Mouse (Mus musculus) liver, postnatal 0 days (tissue): ENCODE measurements around the gene Rasgef1b. TPM values are rescaled to one million over a fixed set of nuclear protein-coding genes. Genes with fewer than 3 reads are reported as not detected.

Experiments used
- ATAC-seq: fragments of 200-750 bp; cut with Nextera tagmentation; 2 replicates; pipeline ENCODE4 v1.8.0; 2017; ENCODE audit warnings: mild to moderate bottlenecking, moderate library complexity
- DNase-seq: peaks from one replicate; pipeline ENCODE4 v3.0.0-alpha.2; 2016
- H3K27ac ChIP-seq: fragments of 300-500 bp; sonication (generic); 2 replicates; pipeline ENCODE4 v1.5.1; 2014; ENCODE audit warnings: antibody characterized with exemption, moderate library complexity, mild to moderate bottlenecking, low read depth
- H3K27me3 ChIP-seq: fragments of 300-500 bp; sonication (generic); 2 replicates; pipeline ENCODE4 v1.6.1; 2014; ENCODE audit warnings: low read length, control low read depth, mixed read lengths; ENCODE audit not compliant: insufficient read depth
- H3K36me3 ChIP-seq: fragments of 300-500 bp; sonication (generic); replicated peaks from 2 replicates; pipeline ENCODE4 v1.6.1; 2014; ENCODE audit warnings: mild to moderate bottlenecking, control low read depth, low read length, moderate library complexity, mixed read lengths; ENCODE audit not compliant: insufficient read depth
- H3K4me1 ChIP-seq: fragments of 300-500 bp; sonication (generic); 2 replicates; pipeline ENCODE4 v1.6.1; 2014; ENCODE audit warnings: antibody characterized with exemption, mild to moderate bottlenecking, control low read depth; ENCODE audit not compliant: insufficient read depth
- H3K4me2 ChIP-seq: fragments of 300-500 bp; sonication (generic); 2 replicates; pipeline ENCODE4 v1.6.1; 2014; ENCODE audit warnings: low read depth, mild to moderate bottlenecking, low read length, moderate library complexity, mixed read lengths
- H3K4me3 ChIP-seq: fragments of 300-500 bp; sonication (generic); 2 replicates; pipeline ENCODE4 v1.5.1; 2014; ENCODE audit warnings: low read depth, low read length
- H3K9ac ChIP-seq: fragments of 300-500 bp; sonication (generic); replicated peaks from 2 replicates; pipeline ENCODE4 v1.6.1; 2014; ENCODE audit warnings: mild to moderate bottlenecking, moderate library complexity
- H3K9me3 ChIP-seq: fragments of 300-500 bp; sonication (generic); 2 replicates; pipeline ENCODE4 v1.6.1; 2016; ENCODE audit warnings: mild to moderate bottlenecking, control low read depth, low read length, mixed read lengths
- CTCF ChIP-seq: sonication (generic); IDR thresholded peaks from 2 replicates; pipeline ENCODE4 v1.5.1; 2016; ENCODE audit warnings: antibody characterized with exemption, low read depth
- EP300 ChIP-seq: IDR thresholded peaks from 2 replicates; pipeline ENCODE4 v1.6.1; 2016; ENCODE audit warnings: antibody characterized with exemption, low read depth, mild to moderate bottlenecking
- WGBS: fragments of 180-500 bp; shearing (Covaris S2); extraction: QIAGEN DNeasy Blood & Tissue Kit; methylation state at CpG from one replicate; pipeline ENCODE4 v1.1.7; 2014; ENCODE audit not compliant: insufficient replicate concordance; 5-methylcytosine and 5-hydroxymethylcytosine counted together
- polyA plus RNA-seq: library from polyadenylated mRNA; unstranded; fragments of >200 nt; fragmentation: Nextera tagmentation; extraction: Ambion mirVana; gene quantifications from 2 replicates; pipeline ENCODE4 v1.2.1, GENCODE M21; 2015

Gene Rasgef1b
- polyA plus RNA-seq, 1 experiment from 2014 or later: 11.8 TPM

DNA sequence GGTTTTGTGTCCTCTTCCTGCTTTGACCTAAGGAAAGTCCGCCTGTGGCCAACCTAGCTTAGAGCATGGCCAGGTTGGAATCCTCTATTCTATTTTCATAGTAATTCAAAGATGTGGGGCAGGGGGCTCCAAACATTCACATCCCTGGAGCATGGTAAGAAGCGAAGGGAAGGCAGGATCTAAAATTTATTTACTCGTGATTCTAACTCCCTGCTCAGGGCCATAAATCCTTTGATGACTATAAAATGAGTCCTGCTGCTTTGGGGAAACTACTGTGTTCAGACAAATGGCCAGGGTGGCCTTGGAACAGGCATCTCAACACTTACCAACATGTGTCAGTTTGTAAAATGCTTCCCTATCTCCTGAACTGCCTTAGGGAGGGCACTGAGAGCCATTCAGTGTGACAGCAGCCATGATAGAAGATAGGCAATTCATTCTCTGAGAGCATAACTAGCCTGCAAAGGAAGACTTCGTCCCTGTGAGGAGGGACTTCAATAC is 470.8 kb downstream of the Rasgef1b start:
- Histone ChIP-seq H3K27me3 (no peaks in the 10 kb centered on the region), H3K9ac (no peak overlapping the region), H3K4me1 (peaks cover 3% of the 10 kb centered on the region; the same call in 1 of the 2 replicates), H3K36me3 (no peaks in the 10 kb centered on the region), H3K4me3 (no peak overlapping the region), H3K27ac (no peak overlapping the region), H3K9me3 (no peaks in the 10 kb centered on the region), H3K4me2 (no peak overlapping the region)
- TF ChIP-seq CTCF: no peak
- TF ChIP-seq EP300: no peak
- no peak for DNase-seq
- 66% methylated on average over 4 of the region's 4 CpGs for WGBS
- ATAC-seq: no peak

- Histone ChIP-seq H3K27me3 (no peaks in the 10 kb centered on the region), H3K36me3 (no peaks in the 10 kb centered on the region), H3K4me1 (peaks cover 12% of the 10 kb centered on the region), H3K9ac (peak overlapping the region; percentile 91), H3K9me3 (no peaks in the 10 kb centered on the region), H3K4me2 (peak overlapping the region; percentile 89), H3K4me3 (peak overlapping the region; percentile 92), H3K27ac (peak overlapping the region; percentile 85)
- ATAC-seq (peak; percentile 91), DNase-seq (peak; percentile 95)
- TF ChIP-seq CTCF: peak; percentile 44
- no peak for TF ChIP-seq EP300
- under 1% methylated on average over 71 of the region's 78 CpGs for WGBS
These were observed 476.4 kb downstream of the Rasgef1b start for GRCm38 (mm10) chr5:99252203-99253135.

DNA sequence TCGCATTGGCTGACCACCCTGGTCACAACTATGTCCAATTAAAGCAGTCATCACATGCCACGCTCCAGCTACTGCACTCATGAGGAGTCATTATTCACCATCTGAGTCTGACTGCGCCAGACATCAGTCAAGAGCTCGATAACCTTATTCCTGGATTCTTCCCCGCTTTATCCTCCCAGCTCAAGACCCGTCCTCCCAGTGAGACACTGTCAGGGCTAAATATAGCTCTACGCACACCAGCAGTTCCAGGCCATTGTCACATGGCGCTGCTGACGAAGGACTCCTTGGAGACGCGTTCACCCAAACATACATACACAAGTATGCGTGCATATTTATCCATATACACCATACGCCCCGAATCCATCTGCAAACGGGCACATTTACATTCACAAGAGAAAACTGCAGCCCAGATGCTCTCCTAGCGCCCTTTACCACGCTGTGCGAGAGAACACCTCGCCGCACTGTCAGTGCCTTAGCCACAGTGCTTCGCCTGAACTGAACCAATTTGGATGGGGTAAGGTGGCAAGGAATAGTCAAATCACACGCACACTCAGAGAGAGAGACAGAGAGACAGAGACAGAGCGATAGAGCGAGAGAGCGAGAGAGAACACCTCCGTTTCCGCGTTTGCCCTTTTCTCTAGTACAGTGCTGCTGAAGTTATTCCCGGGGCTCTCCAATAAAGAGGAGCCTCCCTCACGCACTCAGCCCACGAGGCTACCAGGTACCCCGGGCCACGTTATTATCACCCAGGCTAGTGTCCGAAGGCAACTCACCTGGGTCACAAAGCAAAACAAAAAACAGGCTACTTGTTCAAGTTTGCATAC is 477.3 kb downstream of the Rasgef1b start:
- DNase-seq (peak; percentile 25), ATAC-seq (no peak)
- WGBS: 3% methylated on average over 34 of the region's 34 CpGs
- Histone ChIP-seq H3K9ac (peak overlapping the region; percentile 91), H3K4me2 (peak overlapping the region; percentile 89), H3K27ac (peak overlapping the region; percentile 85), H3K9me3 (no peaks in the 10 kb centered on the region), H3K27me3 (no peaks in the 10 kb centered on the region), H3K4me3 (peak overlapping the region; percentile 92), H3K36me3 (no peaks in the 10 kb centered on the region), H3K4me1 (peaks cover 14% of the 10 kb centered on the region)
- TF ChIP-seq EP300: no peak
- TF ChIP-seq CTCF: no peak

DNA sequence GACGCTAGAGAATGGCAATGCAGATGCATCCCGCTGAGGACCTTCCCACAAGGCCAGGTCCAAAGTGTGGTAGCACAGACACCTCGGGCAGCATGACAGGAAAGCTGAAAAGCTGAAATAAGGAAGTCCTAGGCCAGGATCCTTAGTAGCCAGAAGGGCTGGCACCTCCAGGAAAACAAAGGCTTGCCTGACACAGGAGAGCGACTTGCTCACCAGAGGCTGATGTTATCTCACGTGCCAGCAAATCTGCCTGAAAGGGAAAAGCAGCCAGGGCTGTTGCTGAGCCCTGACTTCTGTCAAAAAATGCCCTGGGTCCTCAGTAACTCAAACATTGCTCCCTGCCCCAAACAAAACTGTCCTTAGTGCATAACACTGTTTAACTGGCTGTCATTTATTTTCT is 478.0 kb downstream of the Rasgef1b start:
- Histone ChIP-seq H3K36me3 (no peaks in the 10 kb centered on the region), H3K4me1 (peaks cover 18% of the 10 kb centered on the region), H3K9me3 (no peaks in the 10 kb centered on the region), H3K27me3 (no peaks in the 10 kb centered on the region), H3K9ac (peak overlapping the region; percentile 91), H3K27ac (peak overlapping the region; percentile 85), H3K4me3 (peak overlapping the region; percentile 92), H3K4me2 (peak overlapping the region; percentile 89)
- 16% methylated on average over 5 of the region's 5 CpGs for WGBS
- ATAC-seq: no peak
- TF ChIP-seq EP300: no peak
- TF ChIP-seq CTCF: no peak
- DNase-seq: no peak

DNA sequence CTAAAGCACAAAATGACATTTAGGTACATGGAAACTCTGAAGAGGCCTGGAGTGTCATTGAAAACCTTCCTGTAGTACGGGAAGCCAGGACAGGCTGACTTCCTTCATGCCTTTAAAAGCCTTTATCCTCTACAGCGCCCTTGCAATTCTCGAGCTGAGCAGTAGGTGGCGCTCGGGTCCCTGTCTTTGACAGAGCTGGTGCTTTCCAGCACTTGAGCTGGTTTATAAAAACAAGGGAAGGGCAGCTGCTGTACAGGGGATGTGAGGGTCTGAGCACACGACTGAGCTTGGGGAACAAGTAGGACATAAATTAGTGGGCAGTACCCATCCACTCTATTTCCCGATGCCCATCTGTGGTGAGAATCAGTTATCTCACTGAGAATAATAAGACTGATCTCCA is 480.4 kb downstream of the Rasgef1b start:
- Histone ChIP-seq H3K9me3 (no peaks in the 10 kb centered on the region), H3K36me3 (no peaks in the 10 kb centered on the region), H3K4me1 (peaks cover 18% of the 10 kb centered on the region), H3K27ac (peak overlapping the region; percentile 59; the same call in 1 of the 2 replicates), H3K4me2 (peak overlapping the region; percentile 55), H3K9ac (no peak overlapping the region; the same call in 1 of the 2 replicates), H3K27me3 (no peaks in the 10 kb centered on the region), H3K4me3 (no peak overlapping the region)
- peak; percentile 93 for DNase-seq
- ATAC-seq: peak; percentile 20; the same call in 1 of the 2 replicates
- TF ChIP-seq CTCF: peak; percentile 98
- no peak for TF ChIP-seq EP300
- WGBS: 2% methylated on average over 7 of the region's 7 CpGs
